Mouse (Mus musculus) cerebellum, adult 18-20 months (tissue): ENCODE data around the gene Ntm.

Experiments
- DNase-seq, 2 experiments: peaks; one replicate each; pipeline ENCODE4 v3.0.0; 2021

Ntm gene

GRCm38 (mm10) chr9:29791199-29791915 is 171.6 kb downstream of the Ntm start:
- DNase-seq, result peak; percentile 80 to 91

- DNase-seq, result no peak
Measured at GRCm38 (mm10) chr9:29790017-29790416, 172.9 kb downstream of the Ntm start.

GRCm38 (mm10) chr9:29788855-29789254 is 174.1 kb downstream of the Ntm start:
- DNase-seq, result no peak

- no peak for DNase-seq
Measured at GRCm38 (mm10) chr9:29787408-29787807, 175.5 kb downstream of the Ntm start.

GRCm38 (mm10) chr9:29782697-29783096 is 180.2 kb downstream of the Ntm start:
- DNase-seq, result no peak

DNA sequence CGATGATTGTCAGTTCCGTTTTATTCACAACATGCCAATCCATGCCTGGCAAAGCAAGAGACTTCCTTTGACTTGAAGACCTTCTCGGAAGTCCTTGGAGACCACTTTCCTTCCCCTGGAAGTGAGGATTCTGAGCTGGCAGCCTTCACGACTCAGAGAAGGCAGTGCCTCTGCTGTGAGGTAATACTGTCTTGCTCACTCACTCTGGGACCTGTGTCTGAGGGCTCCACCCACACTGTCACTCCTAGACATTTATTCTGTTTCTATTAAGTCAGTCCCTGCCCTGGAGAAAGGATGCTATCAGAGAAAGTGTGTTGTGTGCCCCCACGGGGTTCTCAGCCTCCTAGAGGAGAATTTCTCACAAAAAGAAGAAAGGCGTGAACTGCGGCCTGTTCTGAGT is 183.2 kb downstream of the Ntm start:
- DNase-seq, result no peak

GRCm38 (mm10) chr9:29776951-29777350 is 186.0 kb downstream of the Ntm start:
- DNase-seq, result no peak

DNA sequence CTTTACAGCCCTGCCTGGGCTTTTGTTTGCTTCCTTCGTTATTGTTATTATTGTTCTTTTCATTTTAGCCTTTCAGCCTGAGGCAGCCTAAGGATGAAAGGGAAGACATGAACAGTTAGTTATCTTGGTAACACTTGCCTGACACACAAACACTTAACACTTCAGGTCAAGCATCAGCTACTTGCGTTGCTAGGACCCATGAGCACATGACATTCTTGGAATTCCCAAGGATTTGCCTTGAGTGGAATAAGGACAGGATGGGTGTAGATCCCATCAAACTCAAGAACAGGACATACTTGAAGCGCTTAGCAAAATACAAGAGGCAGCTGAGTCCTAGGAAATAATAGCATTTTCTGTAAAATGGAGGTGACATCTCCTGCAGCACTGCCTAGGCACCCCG is 186.4 kb downstream of the Ntm start:
- no peak for DNase-seq

DNA sequence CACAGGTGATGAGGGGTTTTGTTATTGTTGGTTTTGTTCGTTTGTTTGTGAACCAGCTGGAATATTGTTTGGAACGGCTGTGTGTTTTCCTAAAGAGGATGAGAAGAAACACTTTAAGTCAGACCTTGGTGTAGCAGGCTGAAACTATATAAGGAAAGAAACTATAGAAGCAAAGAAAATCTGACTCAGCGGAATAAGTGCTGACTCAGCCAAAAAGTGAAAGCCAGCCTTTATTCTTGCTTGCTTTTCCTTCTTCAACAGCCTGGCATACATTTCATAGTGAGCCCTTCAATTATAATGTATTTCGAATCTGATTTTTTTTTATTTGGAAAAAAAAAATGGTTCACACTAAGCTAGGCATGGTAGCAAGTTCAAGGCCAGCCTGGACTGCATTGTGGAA is 186.9 kb downstream of the Ntm start:
- no peak for DNase-seq

DNA sequence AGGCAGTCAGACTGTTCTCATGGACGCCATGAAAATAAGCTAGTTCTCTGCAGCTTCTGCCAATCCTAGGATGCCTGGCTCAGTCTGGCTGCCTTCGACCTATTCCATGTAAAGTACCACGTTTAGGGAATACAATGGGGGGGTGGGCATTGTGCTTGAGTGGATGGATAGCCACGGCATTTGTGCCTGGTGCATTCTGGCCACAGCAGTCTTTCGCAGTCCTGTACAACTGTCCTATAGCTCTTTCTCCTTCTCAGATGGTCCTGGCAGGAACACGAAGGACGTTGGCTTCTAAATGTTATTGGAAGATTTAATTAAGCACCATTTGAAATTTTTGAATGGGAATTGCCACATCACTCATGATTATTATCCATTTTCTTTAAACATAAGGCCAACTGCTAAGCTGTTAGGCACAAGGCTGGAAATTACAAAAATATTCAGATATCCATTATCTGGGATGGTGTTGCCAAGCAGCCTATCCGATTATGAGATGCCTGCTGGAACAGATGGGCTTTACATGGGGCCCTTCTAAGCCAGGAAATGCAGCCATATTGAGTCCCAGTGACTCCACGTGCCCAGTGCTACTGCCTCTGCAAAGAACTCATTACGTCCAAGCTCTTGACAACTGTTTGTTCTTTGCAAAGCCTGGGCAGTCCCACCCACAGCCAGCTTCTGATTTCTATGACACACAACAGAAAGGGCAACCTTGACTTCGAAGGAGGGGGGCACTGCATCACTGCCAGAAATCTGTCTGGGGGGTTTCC is 190.1 kb downstream of the Ntm start:
- DNase-seq, result no peak

DNA sequence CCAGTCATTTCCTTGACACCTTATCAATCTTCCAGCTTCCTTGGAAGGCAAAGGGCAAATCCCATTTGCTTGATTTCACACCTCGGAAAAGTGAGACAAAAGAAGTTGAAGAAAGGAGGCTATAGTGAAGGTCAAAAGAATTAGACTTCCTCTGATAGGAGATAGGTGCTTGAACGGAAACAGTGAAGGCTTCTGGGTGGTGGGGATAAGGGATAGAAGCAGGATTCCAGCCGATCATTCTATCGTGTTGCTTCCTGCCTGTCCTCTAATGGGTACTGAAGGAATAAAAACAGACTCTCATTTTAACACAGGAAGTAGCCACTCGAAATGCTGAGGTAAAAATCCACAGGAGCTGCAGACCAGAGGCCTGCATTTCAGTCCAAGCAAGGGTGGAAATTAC is 191.1 kb downstream of the Ntm start:
- DNase-seq, result no peak

GRCm38 (mm10) chr9:29771071-29771785 is 191.7 kb downstream of the Ntm start:
- no peak for DNase-seq

- no peak for DNase-seq
Measured at GRCm38 (mm10) chr9:29769361-29769760, 193.6 kb downstream of the Ntm start.

- DNase-seq, result peak in 1 of 2 experiments; percentile 21
Measured at GRCm38 (mm10) chr9:29765990-29766980, 196.7 kb downstream of the Ntm start.

DNA sequence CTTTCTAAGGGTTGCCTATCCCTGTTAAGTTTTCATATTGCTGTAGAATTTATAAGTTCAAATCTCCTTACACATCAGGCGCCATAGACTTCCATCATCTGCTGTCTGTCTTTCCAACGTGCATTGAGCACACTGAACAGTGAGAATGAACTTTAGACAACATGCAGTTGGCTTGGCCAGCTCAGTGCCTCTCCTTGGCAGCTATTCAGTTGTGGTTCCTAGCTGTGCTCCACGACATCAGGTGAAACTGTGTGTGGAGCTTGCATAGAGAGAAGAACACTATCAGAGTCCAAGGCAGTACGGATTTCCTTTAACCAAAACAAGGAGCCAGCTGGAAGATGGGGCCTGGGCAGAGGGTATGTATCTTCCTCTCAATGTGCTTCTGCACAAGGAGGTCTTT is 199.6 kb downstream of the Ntm start:
- DNase-seq, result no peak

- DNase-seq, result no peak
Measured at GRCm38 (mm10) chr9:29761952-29762586, 200.9 kb downstream of the Ntm start.

- no peak for DNase-seq
Measured at GRCm38 (mm10) chr9:29761511-29761910, 201.4 kb downstream of the Ntm start.

- DNase-seq, result no peak
Measured at GRCm38 (mm10) chr9:29759940-29760339, 203.0 kb downstream of the Ntm start.

DNA sequence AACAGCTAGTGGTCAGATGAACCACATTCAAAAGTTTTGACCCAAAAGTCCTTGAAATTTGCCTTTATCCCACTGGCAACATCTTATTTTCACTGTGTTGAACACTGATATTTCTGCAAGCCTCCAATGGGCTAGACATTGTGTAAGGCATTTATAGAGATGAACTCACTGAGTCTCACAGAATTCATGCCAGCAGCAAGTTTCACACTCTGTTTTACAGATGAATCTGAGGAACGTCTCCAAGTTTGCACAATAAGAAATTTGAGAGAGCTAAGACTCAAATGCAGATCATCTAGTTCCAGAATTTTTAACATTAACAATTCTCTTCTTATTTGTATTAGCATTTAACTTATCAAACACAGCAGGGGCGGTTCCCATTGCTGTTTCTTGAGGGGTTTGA is 203.9 kb downstream of the Ntm start:
- no peak for DNase-seq

- no peak for DNase-seq
Measured at GRCm38 (mm10) chr9:29754374-29754773, 208.6 kb downstream of the Ntm start.

DNA sequence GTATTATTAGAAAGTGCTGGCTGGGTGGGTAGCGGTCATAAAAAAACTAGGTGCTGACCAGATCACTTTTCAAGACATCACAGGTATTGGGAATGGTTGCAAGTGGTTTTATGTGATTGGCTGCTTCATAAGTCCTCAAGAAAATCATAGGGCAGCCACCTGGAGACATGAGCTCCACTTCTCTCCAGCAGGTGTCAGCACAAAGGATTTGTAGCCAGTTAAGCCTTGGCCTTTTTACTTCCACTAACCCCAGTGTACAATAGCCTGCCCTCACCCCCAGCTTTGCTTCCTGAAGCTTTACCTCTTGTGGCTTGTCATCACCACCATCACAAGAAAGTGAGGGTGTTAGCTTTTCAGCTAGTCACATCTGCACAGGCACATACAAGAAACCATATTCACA is 211.5 kb downstream of the Ntm start:
- peak; percentile 59 to 71 for DNase-seq
